Mouse (Mus musculus) cerebellum, adult 2 months (tissue): Measurements from ENCODE around the gene Tmcc2. TPM values are rescaled to one million over a fixed set of nuclear protein-coding genes. Genes with fewer than 3 reads are reported as not detected.
"Not testable (repeated sequence)": the region's sequence is repeated elsewhere in the genome, so short reads cannot be mapped to it uniquely, and the experiment has no call there.

Experiments
- DNase-seq, 2 experiments: peaks; one replicate each; pipeline ENCODE4 v3.0.0; 2021
- H3K27ac ChIP-seq: fragments of 200-500 bp; 2 replicates; pipeline ENCODE4 v1.5.1; 2012; ENCODE audit warnings: low read length, control low read depth, inconsistent platforms; ENCODE audit not compliant: insufficient read depth
- H3K27me3 ChIP-seq: fragments of 200-500 bp; 2 replicates; pipeline ENCODE4 v1.6.1; 2012; ENCODE audit warnings: inconsistent platforms, mild to moderate bottlenecking, low read length, moderate library complexity; ENCODE audit not compliant: control insufficient read depth, insufficient read depth
- H3K4me1 ChIP-seq: fragments of 200-500 bp; 2 replicates; pipeline ENCODE4 v1.6.1; 2011; ENCODE audit warnings: low read length; ENCODE audit not compliant: control insufficient read depth, insufficient read depth
- H3K4me3 ChIP-seq: fragments of 200-500 bp; replicated peaks from 2 replicates; pipeline ENCODE3; 2011; ENCODE audit warnings: mild to moderate bottlenecking, low read depth, low read length, control low read depth; ENCODE audit not compliant: insufficient read depth
- CTCF ChIP-seq: fragments of 200-500 bp; IDR thresholded peaks from 2 replicates; pipeline ENCODE4 v1.5.1; 2011; ENCODE audit warnings: low read depth, mild to moderate bottlenecking, control low read depth, low read length, moderate library complexity, borderline replicate concordance; ENCODE audit not compliant: insufficient read depth
- POLR2A ChIP-seq: fragments of 200-500 bp; IDR thresholded peaks from 2 replicates; pipeline ENCODE4 v1.6.1; 2011; ENCODE audit warnings: low read length, control low read depth, borderline replicate concordance; ENCODE audit not compliant: insufficient read depth
- WGBS: fragments of 180-500 bp; shearing (Covaris S2); methylation state at CpG from one replicate; pipeline ENCODE4 v1.1.7; 2018; 5-methylcytosine and 5-hydroxymethylcytosine counted together
- polyA plus RNA-seq: library from polyadenylated mRNA; depleted of rRNA; stranded (reverse); fragments of >200 nt; gene quantifications from 2 replicates; pipeline ENCODE4 v1.2.3, GENCODE M21; 2012

Gene Tmcc2
- polyA plus RNA-seq, 1 experiment = 157 TPM

DNA sequence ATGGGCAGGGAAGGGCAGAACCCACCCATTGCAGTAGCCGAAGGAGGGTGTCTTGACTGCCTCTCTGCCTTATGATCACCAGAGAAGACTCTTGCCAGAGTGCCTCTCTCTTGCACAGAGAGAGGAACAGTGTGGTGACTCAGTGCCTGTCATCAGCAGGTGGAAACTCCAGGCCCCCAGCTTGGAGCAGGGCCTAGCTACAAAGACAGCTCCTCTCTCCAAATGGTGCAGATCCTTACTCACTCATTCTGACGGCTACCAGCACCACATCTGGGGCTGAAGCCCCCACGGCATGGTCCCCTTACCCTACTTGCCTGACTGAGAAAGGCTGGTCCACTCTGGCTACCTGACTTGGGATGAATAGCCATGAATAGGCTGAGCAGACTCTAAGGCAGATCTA is 26.7 kb downstream of the Tmcc2 start:
- H3K4me1 ChIP-seq = peaks cover 36% of the 10 kb centered on the region
- peak overlapping the region; percentile 14 for H3K27ac ChIP-seq
- no peak for TF ChIP-seq POLR2A
- no peak for TF ChIP-seq CTCF
- WGBS = 12% methylated on average over 3 of the region's 3 CpGs
- no peaks in the 10 kb centered on the region for H3K27me3 ChIP-seq
- H3K4me3 ChIP-seq = no peak overlapping the region
- peak in 1 of 2 experiments; percentile 72 for DNase-seq

DNA sequence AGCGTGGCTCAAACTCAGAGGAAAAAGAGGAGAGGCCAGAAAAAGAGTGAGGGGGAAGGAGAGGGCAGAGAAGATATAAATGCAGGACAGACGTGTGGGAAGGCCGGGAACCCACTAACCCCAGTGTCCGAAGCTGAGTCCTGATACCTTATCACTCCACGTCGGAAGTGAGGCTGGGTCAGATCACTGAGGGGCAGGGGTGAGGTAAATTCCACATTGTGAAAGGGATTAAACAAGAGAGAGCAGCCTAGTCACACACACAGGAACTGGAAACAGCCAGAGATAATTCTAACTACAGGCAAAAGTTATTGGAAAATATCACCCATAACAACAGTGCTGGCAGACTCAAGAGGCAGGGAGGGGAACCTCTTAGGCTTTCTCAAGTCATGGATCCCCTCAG is 29.1 kb downstream of the Tmcc2 start:
- DNase-seq = no peak
- Histone ChIP-seq H3K4me1 (peaks cover 27% of the 10 kb centered on the region), H3K4me3 (no peak overlapping the region), H3K27ac (no peak overlapping the region), H3K27me3 (no peaks in the 10 kb centered on the region)
- TF ChIP-seq POLR2A (no peak), CTCF (no peak)
- 87% methylated on average over 6 of the region's 6 CpGs for WGBS

DNA sequence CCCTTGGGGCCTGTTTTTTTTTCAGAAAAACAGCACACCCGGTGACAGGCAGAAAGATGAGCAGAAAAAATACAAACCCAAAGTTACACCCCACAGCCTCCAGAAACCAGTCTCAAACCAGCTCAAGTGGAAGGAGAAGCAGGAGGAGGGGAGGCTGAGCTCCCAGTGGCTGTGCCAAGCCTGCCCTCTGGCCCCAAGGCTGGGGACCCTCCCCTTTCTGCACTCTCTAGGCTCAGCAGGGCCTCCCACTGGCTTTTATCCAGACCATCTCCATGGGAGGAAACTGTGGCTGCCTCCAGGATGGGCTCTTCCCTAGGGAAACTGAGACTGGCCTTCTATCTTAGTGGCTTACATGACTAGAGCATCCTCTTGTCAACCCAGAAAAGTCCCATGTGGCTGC is 34.2 kb downstream of the Tmcc2 start:
- H3K4me3 ChIP-seq = no peak overlapping the region
- H3K27me3 ChIP-seq = no peaks in the 10 kb centered on the region
- no peak for TF ChIP-seq CTCF
- no peak for TF ChIP-seq POLR2A
- 19% methylated on average over 1 of the region's 1 CpGs for WGBS
- DNase-seq = no peak
- peaks cover 2% of the 10 kb centered on the region; the same call in 1 of the 2 replicates for H3K4me1 ChIP-seq
- no peak overlapping the region for H3K27ac ChIP-seq

DNA sequence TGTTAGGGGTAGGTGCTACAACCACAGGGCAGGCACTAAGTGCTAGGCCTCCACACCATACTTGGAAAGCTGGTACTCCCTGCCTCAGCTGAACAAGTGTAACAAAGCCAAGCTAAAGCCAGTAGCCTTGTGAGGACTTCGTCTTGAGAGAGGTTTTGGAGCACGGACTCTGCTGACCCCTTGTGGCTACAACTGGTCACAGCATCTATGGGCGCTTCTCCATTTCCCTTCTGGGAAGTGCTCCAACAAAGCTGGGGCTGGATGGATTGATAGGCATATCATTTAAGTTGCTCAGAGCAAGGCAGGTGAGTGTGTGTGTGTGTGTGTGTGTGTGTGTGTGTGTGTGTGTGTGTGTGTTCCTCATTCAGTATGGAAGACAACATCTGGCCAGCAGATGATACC is 35.2 kb downstream of the Tmcc2 start:
- WGBS = 1% methylated on average over 3 of the region's 3 CpGs
- Histone ChIP-seq H3K27me3 (no peaks in the 10 kb centered on the region), H3K4me3 (no peak overlapping the region), H3K4me1 (peaks cover 2% of the 10 kb centered on the region; the same call in 1 of the 2 replicates), H3K27ac (no peak overlapping the region)
- peak; percentile 83 to 90 for DNase-seq
- no peak for TF ChIP-seq POLR2A
- peak; percentile 96 for TF ChIP-seq CTCF

DNA sequence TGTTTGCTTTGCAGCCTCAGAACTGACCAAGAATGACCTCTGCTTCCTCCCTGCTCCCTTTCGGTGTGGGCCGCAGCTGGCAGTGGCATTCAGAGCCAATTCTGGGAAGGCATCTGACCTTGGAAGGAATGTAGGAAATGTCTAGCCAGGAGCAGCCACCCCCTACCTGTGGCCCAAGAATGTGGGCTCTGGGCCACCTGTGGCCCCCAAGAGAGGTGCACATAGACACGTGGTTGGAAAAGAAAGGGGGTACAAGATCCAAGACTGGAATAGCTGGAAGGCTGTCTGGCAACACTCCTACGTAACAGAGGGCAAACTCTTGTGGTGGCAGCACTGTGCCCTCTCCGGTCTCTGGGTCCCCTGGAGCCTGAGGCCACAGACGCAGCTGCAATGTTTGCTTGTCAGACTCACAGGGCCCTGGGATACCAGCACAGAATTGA is 35.9 kb downstream of the Tmcc2 start:
- DNase-seq = no peak
- Histone ChIP-seq H3K4me3 (no peak overlapping the region), H3K4me1 (peaks cover 2% of the 10 kb centered on the region; the same call in 1 of the 2 replicates), H3K27ac (no peak overlapping the region), H3K27me3 (no peaks in the 10 kb centered on the region)
- 30% methylated on average over 6 of the region's 6 CpGs for WGBS
- TF ChIP-seq CTCF (no peak), POLR2A (no peak)

DNA sequence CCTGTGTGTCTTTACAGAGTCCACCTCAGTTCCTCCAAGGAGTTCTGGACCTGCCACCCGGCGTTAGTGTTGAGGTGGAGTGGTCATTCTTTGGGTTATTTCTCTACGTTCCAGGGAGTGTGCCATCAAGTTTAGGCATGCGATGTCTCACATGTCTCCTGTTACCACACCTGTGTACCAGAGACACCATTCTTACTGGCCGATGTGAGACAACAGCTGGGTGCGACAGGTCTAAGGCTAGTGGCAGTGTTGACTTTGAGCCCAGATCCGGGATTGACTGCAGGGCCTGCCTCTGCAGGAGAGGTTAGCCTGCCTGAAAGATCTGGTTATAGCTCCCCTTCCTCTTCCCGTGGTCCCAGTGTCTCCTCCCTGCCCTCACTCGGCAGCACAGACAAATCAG is 36.8 kb downstream of the Tmcc2 start:
- no peaks in the 10 kb centered on the region for H3K27me3 ChIP-seq
- DNase-seq = no peak
- TF ChIP-seq CTCF = no peak
- TF ChIP-seq POLR2A = no peak
- no peak overlapping the region for H3K27ac ChIP-seq
- 80% methylated on average over 9 of the region's 9 CpGs for WGBS
- peaks cover 2% of the 10 kb centered on the region; the same call in 1 of the 2 replicates for H3K4me1 ChIP-seq
- no peak overlapping the region for H3K4me3 ChIP-seq

DNA sequence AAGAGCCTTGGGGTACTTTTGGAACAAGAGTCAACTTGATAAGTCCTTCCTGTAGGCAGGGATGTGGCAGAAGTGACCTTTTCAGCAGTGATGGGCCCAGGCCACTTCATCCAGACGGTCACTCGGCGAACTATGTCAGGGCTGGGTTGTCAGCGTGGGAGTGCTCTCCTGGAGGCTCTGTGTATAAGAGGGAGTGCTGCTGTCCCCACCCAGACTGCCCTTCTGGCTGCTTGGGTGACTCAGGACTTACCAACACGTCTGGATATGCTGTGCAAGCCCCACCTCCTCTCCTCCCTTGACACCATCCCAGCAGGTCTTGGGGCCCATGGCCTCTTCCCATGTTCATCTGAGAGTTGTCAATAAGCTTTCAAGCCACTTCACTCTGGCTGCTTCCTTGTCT is 37.7 kb downstream of the Tmcc2 start:
- Histone ChIP-seq H3K4me1 (peaks cover 2% of the 10 kb centered on the region; the same call in 1 of the 2 replicates), H3K27me3 (no peaks in the 10 kb centered on the region), H3K27ac (no peak overlapping the region), H3K4me3 (no peak overlapping the region)
- no peak for DNase-seq
- TF ChIP-seq POLR2A = no peak
- no peak for TF ChIP-seq CTCF
- 86% methylated on average over 5 of the region's 5 CpGs for WGBS

DNA sequence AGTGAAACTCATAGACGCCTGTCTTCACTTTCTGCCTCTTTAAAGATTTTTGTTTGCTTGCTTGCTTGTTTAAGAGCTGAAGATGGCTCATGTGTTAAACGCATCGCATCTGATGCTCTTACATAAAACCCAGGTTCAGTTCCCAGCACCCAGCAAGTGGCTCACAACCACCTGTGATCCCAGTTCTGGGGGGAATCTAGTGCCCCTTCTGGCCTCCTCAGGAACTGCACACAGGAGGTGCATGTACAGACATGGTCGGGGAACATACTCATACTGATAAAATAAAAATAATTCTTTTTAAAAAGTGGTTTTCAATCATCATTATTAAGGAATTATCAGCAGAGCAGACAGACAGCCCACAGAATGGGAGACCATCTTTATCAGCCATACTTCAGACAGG is 40.0 kb downstream of the Tmcc2 start:
- H3K27me3 ChIP-seq = no peaks in the 10 kb centered on the region
- TF ChIP-seq CTCF (peak; percentile 4; the same call in 1 of the 2 replicates), POLR2A (no peak)
- H3K4me1 ChIP-seq = peaks cover 2% of the 10 kb centered on the region; the same call in 1 of the 2 replicates
- WGBS = 92% methylated on average over 4 of the region's 4 CpGs
- H3K27ac ChIP-seq = no peak overlapping the region
- no peak for DNase-seq
- no peak overlapping the region for H3K4me3 ChIP-seq

DNA sequence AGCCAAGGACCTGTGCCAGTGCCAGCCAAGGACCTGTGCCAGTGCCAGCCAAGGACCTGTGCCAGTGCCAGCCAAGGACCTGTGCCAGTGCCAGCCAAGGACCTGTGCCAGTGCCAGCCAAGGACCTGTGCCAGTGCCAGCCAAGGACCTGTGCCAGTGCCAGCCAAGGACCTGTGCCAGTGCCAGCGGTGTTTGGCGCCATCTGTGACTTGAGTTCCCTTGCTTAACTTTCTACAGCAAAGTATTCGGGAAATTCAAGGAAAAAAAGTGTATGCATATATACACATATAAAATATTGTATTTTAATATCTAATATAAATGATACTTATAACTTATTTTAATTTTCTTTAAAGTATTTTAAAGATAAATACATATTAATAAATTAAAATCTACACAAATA is 41.5 kb downstream of the Tmcc2 start:
- not testable (repeated sequence) for H3K27me3 ChIP-seq, H3K27ac ChIP-seq, H3K4me1 ChIP-seq, H3K4me3 ChIP-seq, DNase-seq
- 9% methylated on average over 3 of the region's 3 CpGs for WGBS

DNA sequence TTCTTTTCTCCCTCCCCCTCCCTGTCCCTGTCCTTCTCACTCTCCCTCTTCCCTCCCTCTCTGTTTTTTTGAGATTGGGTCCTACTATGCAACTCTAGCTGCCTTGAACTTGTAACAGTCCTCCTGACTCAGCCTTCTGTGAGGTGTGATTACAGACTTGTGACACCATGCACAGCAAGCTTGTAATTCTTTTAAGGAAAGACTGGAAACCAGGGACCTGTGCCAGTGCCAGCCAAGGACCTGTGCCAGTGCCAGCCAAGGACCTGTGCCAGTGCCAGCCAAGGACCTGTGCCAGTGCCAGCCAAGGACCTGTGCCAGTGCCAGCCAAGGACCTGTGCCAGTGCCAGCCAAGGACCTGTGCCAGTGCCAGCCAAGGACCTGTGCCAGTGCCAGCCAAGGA is 42.0 kb downstream of the Tmcc2 start:
- DNase-seq, H3K4me3 ChIP-seq, H3K4me1 ChIP-seq, H3K27me3 ChIP-seq, H3K27ac ChIP-seq: not testable (repeated sequence)
